Mouse (Mus musculus) adrenal gland, adult (tissue): ENCODE results near the gene Polr1c.
A peak's percentile ranks its signal among the peaks of the same experiment; 100 is the strongest.

ENCODE experiments used
- DNase-seq, 2 experiments: peaks; one replicate each; pipeline ENCODE4 v3.0.0; 2022 to 2023; ENCODE audit warnings: low spot score in 1 of 2; ENCODE audit not compliant: inconsistent age in 2 of 2

Gene Polr1c

DNA sequence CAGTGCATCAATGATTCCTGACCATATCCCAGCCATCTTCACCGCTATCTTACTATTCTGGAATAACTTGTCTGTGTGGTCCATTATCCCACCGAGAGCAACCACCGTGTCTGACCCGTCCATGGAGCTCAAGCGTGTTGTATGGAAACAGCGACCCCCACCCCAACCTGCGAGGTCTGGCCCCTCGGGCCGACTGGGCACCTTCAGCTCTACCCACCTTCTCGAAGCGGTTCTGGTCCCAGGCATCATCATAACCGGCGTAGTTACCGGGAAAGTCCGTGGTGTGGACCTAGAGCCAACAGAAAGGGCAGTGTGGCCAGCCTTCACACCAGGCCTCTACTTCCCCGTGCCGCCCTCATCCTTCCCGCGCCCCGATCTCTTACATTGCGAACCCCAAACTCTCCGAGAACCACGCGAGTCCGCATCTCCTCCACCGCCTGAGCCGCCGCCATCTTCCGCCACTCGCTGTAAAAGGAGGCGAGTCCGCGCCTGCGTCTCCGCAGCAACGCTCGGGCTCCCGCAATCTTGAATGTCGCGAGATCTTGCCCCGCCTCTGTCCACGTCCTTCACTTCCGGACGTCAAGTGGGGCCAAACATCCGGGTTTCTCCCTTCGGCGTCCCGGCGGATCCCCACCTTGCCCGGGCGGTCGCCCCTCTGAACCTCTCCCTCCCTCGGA is at the start of gene Polr1c, which contains the start of gene Yipf3:
Gene Polr1c (minus strand): TSS at position 543 of the 677 bp plus-strand sequence.
Gene Yipf3 (plus strand): TSS at position 569 of the 677 bp plus-strand sequence.
- DNase-seq = peak; percentile 96 to 98

GRCm38 (mm10) chr17:46297028-46297363 is 49.1 kb upstream of the Polr1c start:
- DNase-seq = no peak

DNA sequence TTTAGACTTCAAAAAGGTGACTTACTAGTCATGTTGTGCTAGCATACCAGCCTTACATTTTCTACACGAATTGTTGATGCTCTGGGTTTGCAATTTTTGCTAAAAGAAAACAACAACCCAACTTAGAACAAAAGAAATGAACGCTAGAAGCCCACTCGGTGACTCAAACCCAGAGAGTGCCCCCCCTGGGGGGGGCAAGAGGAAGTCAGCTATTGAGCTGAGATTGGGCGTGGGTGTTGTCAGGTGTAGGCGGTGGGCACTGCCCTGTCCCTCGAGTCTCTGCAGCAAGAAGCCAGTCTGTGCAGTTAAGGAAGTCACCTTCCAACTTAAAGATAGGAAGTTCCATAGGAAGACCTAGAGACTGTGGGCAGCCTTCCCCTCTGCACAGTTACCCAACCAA is 48.7 kb upstream of the Polr1c start:
- no peak for DNase-seq

DNA sequence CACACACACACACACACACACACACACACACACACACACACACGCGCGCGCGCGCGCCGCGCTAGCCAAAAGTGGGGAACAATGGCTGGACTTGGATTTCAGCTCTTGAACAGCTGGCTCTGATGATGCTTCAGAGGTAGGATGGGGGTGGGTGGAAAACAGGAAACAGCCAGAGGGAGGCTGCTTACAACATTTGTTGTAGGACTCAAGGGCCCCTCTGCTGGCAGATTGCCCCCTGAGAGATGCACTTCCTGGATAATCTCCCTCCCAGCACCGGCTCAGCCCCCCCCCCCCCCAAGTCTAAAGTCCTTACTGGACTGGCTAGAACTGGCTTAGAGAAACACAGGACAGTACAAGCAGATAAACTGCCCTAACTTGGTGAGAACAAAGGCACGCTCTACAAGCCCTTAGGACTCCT is 39.8 kb upstream of the Polr1c start:
- peak in 1 of 2 experiments; percentile 40 for DNase-seq

DNA sequence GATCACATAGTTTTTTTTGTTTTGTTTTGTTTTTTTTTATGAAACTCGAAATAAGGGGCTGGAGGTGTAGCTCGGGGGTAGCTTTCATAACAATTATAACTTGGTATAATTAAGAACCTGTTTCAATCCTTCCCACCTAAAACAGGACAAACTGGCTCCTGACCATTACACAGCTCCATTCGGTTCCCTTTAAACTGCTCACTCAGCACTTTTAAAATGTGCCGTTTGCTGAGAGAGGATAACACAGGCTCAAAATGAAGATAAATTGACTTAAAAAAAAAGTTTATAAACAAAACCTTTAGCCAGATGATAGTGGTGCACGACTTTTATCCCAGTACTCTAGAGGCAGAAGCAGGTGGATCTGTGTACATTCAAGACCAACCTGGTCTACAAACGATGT is 37.6 kb upstream of the Polr1c start:
- DNase-seq = no peak

DNA sequence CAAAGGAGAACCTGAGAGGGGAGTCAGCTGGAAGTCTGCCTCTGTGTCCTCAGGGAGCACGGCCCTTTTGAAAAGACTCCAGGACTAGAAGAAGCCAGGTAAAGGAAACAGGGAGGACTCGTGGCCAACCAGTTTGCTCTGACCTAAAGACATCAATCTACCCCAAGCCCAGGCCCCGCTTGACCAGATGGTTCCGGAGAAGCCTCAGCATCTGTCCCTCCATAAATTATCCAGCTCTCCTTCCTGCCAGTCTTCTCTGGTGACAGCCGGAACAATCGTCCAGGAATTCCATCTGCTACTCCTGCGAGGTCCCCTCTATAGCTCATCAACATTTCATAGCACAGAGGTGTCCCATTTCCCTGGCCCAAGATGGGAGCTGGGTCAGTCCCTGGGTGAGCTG is 36.8 kb upstream of the Polr1c start:
- DNase-seq = no peak

DNA sequence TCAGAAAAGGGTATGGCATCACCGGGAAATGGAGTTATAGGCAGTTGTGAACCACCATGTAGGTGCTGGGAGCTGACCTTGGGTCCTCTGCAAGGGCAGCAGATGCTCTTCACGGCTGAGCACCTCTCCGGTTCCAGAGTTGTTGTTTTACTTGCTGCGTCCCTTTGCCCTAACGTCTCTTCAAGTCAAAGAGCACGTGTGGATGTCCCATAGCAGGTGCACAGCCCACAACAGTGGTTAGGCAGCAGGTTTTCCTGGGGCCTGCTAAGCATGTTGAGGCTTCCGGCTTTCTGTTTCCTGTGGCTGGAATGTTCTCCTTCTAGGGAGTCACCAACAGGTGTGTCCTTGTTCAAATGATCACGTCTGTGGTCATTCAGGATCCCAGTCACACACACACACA is 36.1 kb upstream of the Polr1c start:
- no peak for DNase-seq

GRCm38 (mm10) chr17:46283140-46283539 is 35.3 kb upstream of the Polr1c start:
- no peak for DNase-seq

GRCm38 (mm10) chr17:46282483-46283123 is 34.7 kb upstream of the Polr1c start, which contains the start of gene Tjap1:
TSS of gene Tjap1 (minus strand) at chr17:46283026.
- peak; percentile 90 to 97 for DNase-seq

DNA sequence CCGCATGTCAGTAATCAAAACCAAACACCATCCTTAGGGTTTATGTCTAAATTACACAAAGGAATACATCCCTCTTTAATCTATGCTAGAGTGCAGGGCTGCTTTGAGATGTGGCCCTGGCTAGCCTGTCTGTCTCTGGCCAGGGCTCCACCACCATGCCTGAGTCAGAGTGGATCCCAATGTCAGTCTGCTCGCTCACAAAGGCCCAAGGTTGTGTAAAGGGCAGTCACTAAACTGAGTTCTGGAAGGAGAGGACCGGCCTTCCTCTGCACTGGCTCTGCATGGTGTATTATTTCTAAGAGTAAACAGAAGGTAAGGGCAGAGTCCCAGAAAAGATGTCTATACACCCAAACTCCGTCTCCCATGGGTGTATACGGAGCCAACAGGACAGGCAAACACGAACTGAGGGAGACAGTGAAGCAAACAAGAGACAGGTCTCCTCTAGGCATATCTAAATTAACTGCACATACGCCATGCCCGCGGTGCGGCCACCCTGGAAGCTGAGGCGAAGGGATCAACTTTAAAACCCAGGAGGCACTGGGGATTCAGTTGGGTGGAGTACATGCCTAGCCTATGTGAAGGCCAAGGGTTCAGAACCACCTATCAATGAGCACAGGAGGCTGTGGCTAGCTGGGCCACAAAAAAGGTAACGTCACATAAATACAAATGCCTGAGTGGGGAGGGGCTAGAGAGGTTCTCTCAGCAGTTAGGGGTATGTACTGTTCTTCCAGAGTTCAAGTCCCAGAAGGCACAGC is 30.3 kb upstream of the Polr1c start:
- peak; percentile 74 to 89 for DNase-seq

DNA sequence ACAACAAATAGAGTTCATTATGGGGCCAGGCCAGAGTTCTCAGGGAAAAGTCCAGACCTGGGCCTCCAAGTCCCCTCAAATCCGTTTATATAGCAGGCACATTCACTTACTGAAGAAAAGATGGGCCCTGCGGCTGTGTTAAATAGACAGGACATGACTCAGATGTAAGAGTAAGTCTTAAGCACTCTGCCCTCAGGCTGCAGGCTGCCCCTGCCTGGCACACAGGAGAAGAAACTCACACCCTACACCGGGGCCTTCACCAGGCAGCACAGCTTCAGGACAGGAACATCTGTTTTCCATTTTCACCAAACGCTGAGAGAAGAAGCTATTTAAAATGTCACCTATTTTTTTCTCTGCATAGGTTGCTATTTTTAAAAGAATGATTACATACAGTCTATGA is 29.7 kb upstream of the Polr1c start:
- peak in 1 of 2 experiments; percentile 73 for DNase-seq

DNA sequence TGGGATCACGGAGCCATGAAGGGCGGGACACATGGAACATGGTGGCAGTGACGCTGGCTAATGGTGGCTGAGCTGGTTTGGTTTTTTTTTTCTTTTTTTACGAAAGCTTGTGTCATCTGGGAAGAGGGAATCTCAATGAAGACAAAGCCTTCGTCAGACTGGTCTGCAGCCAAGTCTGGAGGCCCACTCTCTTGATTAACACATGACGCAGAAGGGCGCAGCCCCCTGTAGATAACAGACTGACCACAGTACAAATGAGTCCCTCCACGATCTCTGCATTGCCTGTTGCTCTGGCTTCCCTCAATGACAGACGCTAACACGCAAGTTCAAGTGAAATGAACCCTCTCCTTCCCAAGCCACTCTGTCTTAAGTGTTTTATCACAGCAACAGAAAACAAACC is 27.7 kb upstream of the Polr1c start:
- DNase-seq = no peak

GRCm38 (mm10) chr17:46275034-46275433 is 27.2 kb upstream of the Polr1c start:
- DNase-seq = peak in 1 of 2 experiments; percentile 30

GRCm38 (mm10) chr17:46274465-46274864 is 26.6 kb upstream of the Polr1c start:
- DNase-seq = peak in 1 of 2 experiments; percentile 60

GRCm38 (mm10) chr17:46273803-46274236 is 26.0 kb upstream of the Polr1c start:
- peak; percentile 39 to 76 for DNase-seq

DNA sequence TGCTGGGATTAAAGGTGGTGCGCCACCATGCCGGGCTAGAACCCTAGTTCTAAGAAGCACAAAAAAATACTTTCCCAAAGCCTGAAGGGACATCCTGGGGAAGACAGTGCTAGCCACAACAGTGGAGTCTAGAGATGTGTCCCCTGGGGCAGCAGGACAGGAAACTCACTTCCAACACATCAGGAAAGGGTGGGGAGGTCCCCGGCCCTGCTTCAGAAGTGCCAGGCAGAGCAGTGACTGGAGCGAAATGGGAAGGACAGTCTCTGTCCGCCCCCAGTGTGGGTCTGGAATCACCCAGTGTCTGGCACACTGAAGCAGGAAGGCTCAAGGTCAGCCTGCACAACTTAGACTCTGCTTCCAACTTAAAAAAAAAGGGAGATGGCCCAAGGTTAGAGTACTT is 24.8 kb upstream of the Polr1c start:
- DNase-seq = peak; percentile 74 to 80

DNA sequence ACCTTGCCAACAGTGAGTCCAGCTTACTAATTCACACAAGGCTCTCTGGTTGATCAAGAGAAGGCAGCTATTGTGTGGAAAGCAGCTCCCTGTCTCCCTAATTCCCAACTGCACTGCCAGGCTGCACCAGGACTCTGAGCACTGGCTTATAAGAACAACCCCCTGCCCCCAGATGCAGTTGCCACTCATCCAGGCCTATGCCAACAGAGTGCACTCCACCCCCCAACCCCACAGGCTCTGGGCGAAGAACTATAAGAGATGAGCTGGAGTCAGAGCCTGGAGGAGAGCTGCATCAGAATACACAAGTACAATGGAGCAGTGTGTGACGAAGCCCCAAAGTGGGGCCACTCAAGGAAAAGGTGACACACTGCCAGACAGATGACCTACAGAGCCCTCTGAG is 24.2 kb upstream of the Polr1c start:
- DNase-seq = no peak

DNA sequence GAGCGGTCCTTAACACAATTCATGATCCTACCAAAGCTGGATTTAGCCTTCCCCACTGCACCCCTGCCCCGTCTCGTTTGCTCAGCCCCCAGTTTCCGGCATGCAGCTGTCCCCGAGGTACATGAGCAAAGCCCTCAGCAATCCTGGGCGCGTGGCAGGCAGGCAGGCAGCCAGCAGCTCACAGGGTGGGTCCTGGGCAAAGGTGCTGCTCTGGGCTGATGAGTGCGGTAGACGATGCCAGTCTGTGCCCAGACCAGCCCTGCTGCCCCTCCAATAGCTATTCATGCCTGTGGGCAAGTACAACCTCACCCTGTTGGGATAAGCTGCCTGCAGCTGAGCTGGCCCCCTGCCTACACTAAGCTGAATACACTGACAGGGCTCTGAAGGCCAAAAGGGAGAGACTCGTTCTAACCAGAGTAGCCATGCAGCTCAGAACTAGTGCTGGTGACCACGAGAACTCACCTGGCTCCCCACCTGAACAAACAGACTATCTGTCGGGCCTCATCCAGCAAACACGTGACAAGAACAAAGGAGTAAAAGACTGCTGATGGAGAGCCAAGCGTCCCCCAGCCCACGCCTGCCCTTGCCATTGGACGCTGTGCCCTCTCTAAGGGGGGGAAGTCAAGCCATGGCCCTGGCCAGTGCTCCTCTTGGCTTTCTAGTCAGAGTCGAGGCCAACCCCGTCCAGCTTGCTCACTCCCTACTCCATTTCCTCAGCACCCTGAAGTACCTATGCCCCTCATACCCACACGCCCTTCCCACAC is 22.1 kb upstream of the Polr1c start:
- DNase-seq = peak; percentile 21 to 52

DNA sequence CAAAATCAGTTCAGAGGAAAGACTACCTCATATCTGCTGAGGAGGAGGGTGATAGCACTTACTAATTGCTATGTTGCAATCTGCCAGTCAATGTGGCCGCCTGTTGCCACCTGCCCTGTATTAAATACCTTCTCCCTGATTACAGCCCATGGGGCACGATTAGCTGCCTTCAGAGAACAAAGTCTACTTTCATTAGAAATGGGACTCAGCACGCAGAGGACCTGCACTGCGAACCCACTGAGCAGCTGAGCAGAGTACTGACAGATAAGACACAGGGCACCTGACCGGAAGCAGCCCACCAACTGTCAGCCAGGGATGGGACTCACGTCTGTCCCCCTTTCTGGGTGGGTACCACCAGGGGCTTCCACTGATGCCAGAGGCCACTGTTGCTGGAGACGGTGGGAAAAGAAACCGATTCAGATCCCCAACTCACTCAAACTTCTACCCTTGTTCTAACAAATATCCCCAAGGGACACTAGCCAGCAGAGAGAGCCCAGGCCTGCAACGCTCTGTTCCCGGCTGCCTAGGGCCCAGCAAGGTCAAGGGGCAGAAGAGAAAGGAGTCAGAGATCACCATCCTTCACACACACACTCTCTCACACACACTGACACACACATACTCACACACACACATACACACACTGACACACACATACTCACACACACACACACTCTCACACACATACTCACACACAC is 20.3 kb upstream of the Polr1c start:
- DNase-seq = peak in 1 of 2 experiments; percentile 7

DNA sequence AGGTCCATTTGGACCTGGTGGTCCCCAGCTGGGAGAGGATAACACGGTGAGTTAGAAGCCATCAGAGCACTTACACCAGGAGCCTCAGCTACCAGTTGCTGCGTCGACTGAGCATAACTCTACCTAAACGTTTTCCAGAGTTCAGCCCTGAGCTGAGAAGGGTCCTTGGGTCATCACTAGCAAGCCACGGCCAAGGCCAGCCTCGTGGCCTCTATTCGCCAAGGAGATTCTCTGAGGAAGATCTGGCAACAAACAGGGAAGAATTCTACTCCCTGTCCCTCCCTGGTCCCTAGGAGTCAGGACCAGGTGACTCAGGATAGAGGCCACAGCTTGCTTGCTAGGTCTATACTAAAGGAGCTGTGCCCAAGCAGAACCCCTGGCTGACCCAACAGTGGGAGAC is 19.7 kb upstream of the Polr1c start:
- DNase-seq = peak in 1 of 2 experiments; percentile 55
